Mouse (Mus musculus): ENCODE data around the gene Arid2. TPM values are rescaled to one million over a fixed set of nuclear protein-coding genes. Genes with fewer than 3 reads are reported as not detected.
"Not testable (repeated sequence)": the region's sequence is repeated elsewhere in the genome, so short reads cannot be mapped to it uniquely, and the experiment has no call there.

Gene Arid2
- total RNA-seq, 2 experiments from 2014 or later = 81.3 to 94.4 TPM

DNA sequence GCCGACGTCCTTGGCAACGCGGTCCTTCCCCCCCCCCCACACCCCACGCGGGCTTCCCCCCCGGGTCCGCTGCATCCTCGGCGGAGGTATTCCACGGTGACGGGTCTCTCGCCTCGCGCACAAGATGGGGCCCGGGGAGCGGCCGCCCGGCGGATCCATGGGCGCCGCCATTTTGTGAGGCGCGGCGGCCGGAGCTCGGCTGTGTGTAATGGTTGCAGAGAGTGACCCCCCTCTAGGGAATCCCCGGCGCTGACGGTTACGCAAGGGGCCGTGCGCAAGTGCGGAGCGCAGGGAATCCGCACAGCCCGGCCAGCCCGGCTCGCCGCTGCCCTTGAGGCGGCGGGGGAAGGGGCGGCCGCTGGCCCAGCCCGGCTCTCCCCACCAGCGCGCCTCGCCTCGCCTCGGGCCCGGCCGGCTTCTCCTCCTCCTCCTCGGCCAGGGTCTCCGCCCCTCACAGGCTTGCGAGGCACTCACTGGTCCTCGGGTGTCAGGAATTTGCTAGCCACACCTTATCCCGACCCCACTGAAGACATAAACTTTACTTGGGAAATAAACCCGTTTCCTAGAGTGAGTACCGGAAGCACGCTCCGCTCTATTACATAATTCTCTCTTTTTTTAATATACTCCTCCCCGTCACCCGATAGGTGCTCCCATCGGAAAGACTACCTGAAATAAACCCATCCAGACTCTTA is 1.8 kb upstream of the Arid2 start:
- peak; percentile 44 for ATAC-seq (replicated peaks; ENCODE audit: low FRiP score, poor library complexity, severe bottlenecking)

- peak; percentile 50 for ATAC-seq (replicated peaks; ENCODE audit: low FRiP score, poor library complexity, severe bottlenecking)
Measured at GRCm38 (mm10) chr15:96286015-96286934, 1.0 kb upstream of the Arid2 start.

DNA sequence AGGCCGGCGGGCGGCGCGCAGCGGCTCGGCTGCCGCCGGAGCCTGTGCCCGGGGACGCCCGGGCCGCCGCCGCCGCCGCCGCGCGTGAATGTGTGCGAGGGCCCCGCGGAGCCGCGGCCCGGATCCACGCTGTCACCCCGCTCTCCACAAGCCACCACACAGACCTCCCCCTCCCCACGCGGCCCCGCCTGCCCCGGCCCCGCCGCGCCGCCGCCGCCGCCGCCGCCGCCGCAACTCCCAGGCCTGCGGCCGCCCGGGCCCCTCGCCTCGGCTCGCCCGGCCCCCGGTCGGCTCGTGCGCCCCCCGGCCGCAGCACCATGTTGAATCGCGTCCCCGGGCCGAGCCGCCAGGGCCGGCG is 404 bp upstream of the Arid2 start:
- ATAC-seq (replicated peaks; ENCODE audit: low FRiP score, poor library complexity, severe bottlenecking) = no peak

DNA sequence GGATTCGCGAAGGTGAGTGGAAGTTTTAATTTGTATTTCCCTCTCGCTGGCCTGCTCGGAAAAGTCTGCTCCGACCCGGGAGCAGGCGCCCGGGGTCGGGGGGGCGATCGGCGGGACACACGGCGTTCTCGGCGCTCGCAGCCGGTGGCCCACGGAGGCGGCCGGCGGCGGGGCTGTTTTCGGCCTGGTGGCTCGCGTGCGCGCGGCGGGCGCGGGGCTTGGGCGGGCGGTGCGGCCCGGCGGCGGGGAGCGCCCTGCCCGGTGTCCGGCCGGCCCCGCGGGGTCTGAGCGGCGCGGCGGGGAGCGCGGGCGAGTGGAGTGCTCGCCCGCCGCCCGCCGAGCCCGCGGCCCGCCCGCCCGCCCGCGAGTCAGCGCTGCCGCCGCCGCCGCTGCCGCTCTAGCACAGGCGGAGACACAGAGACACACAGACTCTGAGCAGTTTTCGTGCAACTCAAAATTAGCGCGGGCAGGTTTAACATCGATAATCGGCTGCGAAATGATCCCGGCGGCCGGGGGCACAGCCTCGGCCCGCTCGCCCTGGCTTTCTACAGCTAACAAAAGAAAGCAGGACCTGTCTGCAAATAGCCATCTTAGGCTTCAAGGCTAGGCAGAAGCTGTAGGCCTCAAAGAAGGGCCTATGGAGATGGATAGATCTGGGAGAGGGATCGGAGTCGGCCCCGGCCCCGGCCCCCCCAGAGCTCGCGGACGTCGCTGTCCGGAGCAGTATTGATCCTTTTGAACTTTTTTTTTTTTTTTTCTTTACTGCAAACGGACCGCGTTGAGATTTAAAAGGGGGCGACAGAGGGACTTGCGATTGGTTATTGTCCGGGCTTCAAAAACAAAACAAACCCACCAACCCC is 888 bp downstream of the Arid2 start:
- ATAC-seq (replicated peaks; ENCODE audit: low FRiP score, poor library complexity, severe bottlenecking) = peak; percentile 12; the same call in 1 of the 2 replicates

GRCm38 (mm10) chr15:96288836-96289390 is 1.6 kb downstream of the Arid2 start:
- no peak for ATAC-seq (replicated peaks; ENCODE audit: low FRiP score, poor library complexity, severe bottlenecking)

GRCm38 (mm10) chr15:96290001-96290400 is 2.7 kb downstream of the Arid2 start:
- no peak for ATAC-seq (replicated peaks; ENCODE audit: low FRiP score, poor library complexity, severe bottlenecking)

DNA sequence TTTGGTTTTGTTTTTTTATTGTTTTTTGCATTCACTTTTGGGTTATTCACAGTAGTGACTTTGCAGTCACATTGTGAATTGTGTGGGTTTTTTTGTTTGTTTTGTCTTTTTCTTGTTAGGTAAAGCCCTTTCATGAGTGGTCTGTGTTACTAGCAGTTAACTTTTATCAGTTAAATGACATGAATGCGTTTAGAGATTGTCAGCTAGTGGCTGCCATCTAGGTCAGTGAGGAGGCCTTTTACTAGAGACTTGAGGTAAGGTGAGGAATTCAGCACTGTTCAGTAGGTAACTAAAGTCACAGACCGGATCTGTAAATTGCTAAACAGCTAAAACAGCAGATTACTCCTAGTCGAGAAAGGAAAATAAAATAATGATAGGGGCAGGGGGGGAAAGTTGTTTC is 6.1 kb downstream of the Arid2 start:
- ATAC-seq (replicated peaks; ENCODE audit: low FRiP score, poor library complexity, severe bottlenecking) = no peak

- ATAC-seq (replicated peaks; ENCODE audit: low FRiP score, poor library complexity, severe bottlenecking) = no peak
Measured at GRCm38 (mm10) chr15:96297078-96297590, 9.8 kb downstream of the Arid2 start.

- ATAC-seq (replicated peaks; ENCODE audit: low FRiP score, poor library complexity, severe bottlenecking) = no peak
Measured at GRCm38 (mm10) chr15:96297623-96298188, 10.4 kb downstream of the Arid2 start.

- ATAC-seq (replicated peaks; ENCODE audit: low FRiP score, poor library complexity, severe bottlenecking) = no peak
Measured at GRCm38 (mm10) chr15:96309310-96309709, 22.0 kb downstream of the Arid2 start.

GRCm38 (mm10) chr15:96312902-96313301 is 25.6 kb downstream of the Arid2 start:
- ATAC-seq (replicated peaks; ENCODE audit: low FRiP score, poor library complexity, severe bottlenecking) = peak; percentile 97

DNA sequence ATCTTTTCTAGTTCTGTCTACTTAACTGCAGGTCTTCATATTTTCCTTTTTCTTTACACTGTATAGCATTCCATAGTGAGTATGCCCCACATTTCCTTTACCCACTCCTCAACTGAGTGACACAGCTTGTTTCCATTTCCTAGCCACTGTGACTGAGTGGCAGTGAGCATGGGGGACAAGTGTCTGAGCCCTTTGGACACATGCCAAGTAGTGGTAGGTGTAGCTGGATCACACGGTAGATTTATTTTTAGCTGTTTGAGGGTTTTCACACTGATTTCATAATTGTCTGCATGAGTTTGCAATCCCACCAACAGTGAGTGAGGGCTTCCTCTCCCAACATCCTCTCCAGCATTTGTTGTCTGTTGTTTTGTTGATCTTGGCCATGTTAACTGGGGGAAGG is 28.3 kb downstream of the Arid2 start:
- ATAC-seq (replicated peaks; ENCODE audit: low FRiP score, poor library complexity, severe bottlenecking) = no peak

DNA sequence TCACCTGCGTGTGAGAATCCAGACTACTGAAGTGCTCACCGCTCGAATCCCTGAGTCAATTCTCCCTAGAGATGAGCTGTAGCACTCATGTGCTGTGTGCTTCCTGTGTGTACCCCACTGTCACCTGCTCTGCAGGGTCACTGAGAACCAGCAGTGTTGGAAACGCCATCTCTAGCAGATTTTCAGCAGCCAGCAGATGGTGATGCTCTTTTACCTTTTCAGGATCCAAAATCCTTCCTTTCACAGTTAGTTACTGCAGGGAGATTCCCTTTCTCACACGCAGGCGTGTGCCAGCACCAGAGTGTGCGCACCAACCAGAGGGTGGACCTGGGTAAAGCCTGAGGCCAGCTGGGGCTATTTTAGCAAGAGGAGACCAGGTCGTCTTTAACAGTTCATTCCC is 32.0 kb downstream of the Arid2 start:
- no peak for ATAC-seq (replicated peaks; ENCODE audit: low FRiP score, poor library complexity, severe bottlenecking)

GRCm38 (mm10) chr15:96325726-96326328 is 38.5 kb downstream of the Arid2 start:
- no peak for ATAC-seq (replicated peaks; ENCODE audit: low FRiP score, poor library complexity, severe bottlenecking)

- not testable (repeated sequence) for ATAC-seq (replicated peaks; ENCODE audit: low FRiP score, poor library complexity, severe bottlenecking)
Measured at GRCm38 (mm10) chr15:96328722-96329121, 41.4 kb downstream of the Arid2 start.

DNA sequence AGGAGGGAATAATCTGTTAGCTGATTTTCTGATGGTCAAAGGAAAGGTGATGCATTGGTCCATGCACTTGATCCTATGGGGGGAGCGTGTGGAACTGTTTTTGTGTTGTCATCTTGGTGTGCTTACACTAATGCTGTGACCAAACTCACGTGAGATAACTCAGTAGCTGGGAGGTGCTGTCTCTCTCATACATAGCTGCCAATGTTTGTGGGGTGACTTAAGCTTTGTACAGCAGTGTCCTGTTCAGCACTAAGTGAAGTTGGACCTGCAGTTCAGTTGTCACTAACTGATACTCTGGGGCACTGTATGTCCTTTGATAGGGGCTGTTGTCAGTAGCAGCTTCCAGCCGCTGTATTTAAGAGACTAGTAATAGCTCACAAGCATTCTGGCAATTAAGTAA is 43.2 kb downstream of the Arid2 start:
- ATAC-seq (replicated peaks; ENCODE audit: low FRiP score, poor library complexity, severe bottlenecking) = peak; percentile 57; the same call in 1 of the 2 replicates

DNA sequence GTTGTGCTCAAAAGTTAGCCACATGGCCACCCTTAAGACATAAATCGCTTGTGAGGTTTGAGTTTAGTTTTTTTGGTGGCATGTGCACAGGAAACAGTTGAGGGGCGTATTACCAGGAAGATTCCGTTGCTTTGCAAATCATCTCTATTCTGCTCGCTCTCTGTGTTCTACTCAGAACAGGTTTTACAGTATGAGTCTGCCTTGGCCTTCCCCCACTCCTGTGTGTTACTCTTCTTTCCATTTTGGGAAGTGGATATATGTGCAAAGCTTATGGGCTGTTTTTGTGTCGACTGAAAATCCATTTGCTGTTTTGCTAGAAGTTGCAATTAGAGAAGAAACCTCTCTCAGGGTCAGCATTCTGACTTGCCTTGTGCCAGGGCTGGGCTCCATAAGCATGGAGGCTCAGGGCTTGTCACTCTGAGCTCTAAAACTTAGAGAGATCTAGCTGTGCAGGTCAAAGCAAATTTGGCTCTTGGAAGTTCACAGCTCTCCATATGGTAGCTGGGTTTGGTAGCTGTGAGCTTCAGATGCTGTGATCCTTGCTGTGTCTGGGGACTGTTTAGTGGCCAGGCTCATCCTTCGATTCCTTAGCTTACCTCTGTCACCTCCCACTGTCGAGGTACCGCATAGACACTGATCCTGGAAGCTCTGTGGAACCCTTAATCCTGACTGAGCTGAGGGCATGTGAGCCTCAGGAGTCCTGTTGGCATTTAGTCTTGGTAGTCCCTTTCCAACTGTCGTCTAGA is 45.3 kb downstream of the Arid2 start:
- ATAC-seq (replicated peaks; ENCODE audit: low FRiP score, poor library complexity, severe bottlenecking) = no peak

DNA sequence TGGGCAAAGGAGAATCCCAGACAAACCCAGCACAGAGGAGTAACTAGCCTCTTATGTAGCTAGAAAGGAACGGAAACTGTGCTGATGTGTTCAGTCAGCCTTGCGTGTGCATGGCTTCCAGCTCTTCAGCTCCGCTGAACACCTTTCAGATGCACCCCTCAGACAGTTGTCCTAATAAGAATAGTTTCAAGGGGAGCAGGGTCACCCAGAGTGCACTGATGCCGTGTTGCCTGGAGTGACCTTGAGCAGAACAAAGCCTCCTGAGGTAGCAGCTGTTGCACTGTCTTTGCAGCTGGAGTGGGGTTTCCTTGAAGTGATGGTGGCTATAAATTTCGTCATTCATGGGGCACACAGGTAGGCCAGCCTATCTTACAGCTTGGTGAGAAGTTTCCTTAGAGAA is 46.0 kb downstream of the Arid2 start:
- ATAC-seq (replicated peaks; ENCODE audit: low FRiP score, poor library complexity, severe bottlenecking) = no peak

All from erythroid progenitor cell, adult 5-6 weeks (primary cell).